Mouse (Mus musculus): ENCODE measurements around the gene Dcun1d3. TPM values are rescaled to one million over a fixed set of nuclear protein-coding genes. Genes with fewer than 3 reads are reported as not detected.

The Dcun1d3 gene
- 19.5 TPM for total RNA-seq (2023)

GRCm38 (mm10) chr7:119895639-119896512 lies at the start of gene Dcun1d3, which contains the start of gene Lyrm1:
Gene Dcun1d3 (minus strand): TSS chr7:119896298.
Gene Lyrm1 (plus strand): TSS chr7:119895861.

Other genes starting within 250 kb of the Dcun1d3 start
- not detected for gene Acsm4, start 206.3 kb downstream of the Dcun1d3 start, total RNA-seq (2023)
- 108 TPM for gene Thumpd1, start 175.5 kb downstream of the Dcun1d3 start, total RNA-seq (2023)
- not detected for gene Acsm3, start 135.4 kb downstream of the Dcun1d3 start, total RNA-seq (2023)
- 66.6 TPM for gene Rexo5, start 102.3 kb downstream of the Dcun1d3 start, total RNA-seq (2023)
- 7.4 TPM for gene Eri2, start 102.2 kb downstream of the Dcun1d3 start, total RNA-seq (2023)
- 4.4 TPM for gene Lyrm1, start 437 bp downstream of the Dcun1d3 start, total RNA-seq (2023)
- gene Dnah3, start 199.0 kb upstream of the Dcun1d3 start, total RNA-seq (2023) = not detected
- 0.53 TPM for gene Tmem159, start 206.1 kb upstream of the Dcun1d3 start, total RNA-seq (2023)
- gene Zp2, start 249.0 kb upstream of the Dcun1d3 start, total RNA-seq (2023) = not detected

Data from CD4-positive naive resting alpha-beta T cell, adult 57 days (primary cell).